Mouse (Mus musculus) liver, embryonic 11.5 days (tissue): ENCODE data around the gene Tbc1d1. TPM values are rescaled to one million over a fixed set of nuclear protein-coding genes. Genes with fewer than 3 reads are reported as not detected.
A peak's percentile ranks its signal among the peaks of the same experiment; 100 is the strongest.

ENCODE experiments used
- ATAC-seq: fragments of 200-750 bp; cut with Nextera tagmentation; replicated peaks from 2 replicates; pipeline ENCODE4 v1.8.0; 2017; ENCODE audit warnings: moderate number of reproducible peaks, mild to moderate bottlenecking, moderate TSS enrichment, moderate library complexity; ENCODE audit not compliant: low FRiP score
- DNase-seq: peaks from one replicate; pipeline ENCODE4 v3.0.0-alpha.2; 2017; ENCODE audit warnings: low spot score
- H3K27ac ChIP-seq: fragments of 300-500 bp; sonication (generic); 2 replicates; pipeline ENCODE4 v1.5.1; 2014; ENCODE audit warnings: mild to moderate bottlenecking, low read depth, low read length, control low read depth
- H3K27me3 ChIP-seq: fragments of 300-500 bp; sonication (generic); replicated peaks from 2 replicates; pipeline ENCODE4 v1.6.1; 2014; ENCODE audit warnings: low read length, mixed read lengths; ENCODE audit not compliant: control insufficient read depth, insufficient read depth
- H3K36me3 ChIP-seq: fragments of 300-500 bp; sonication (generic); 2 replicates; pipeline ENCODE4 v1.6.1; 2014; ENCODE audit warnings: mild to moderate bottlenecking, low read length, moderate library complexity, mixed read lengths; ENCODE audit not compliant: control insufficient read depth, insufficient read depth
- H3K4me1 ChIP-seq: fragments of 300-500 bp; sonication (generic); replicated peaks from 2 replicates; pipeline ENCODE4 v1.6.1; 2014; ENCODE audit warnings: low read length, mixed read lengths; ENCODE audit not compliant: control insufficient read depth, insufficient read depth
- H3K4me2 ChIP-seq: fragments of 300-500 bp; sonication (generic); 2 replicates; pipeline ENCODE4 v1.6.1; 2014; ENCODE audit warnings: mild to moderate bottlenecking, control low read depth, moderate library complexity
- H3K4me3 ChIP-seq: fragments of 300-500 bp; sonication (generic); 2 replicates; pipeline ENCODE4 v1.5.1; 2014; ENCODE audit warnings: low read depth, low read length, control low read depth
- H3K9ac ChIP-seq: fragments of 300-500 bp; sonication (generic); 2 replicates; pipeline ENCODE4 v1.6.1; 2014; ENCODE audit warnings: low read depth, low read length, control low read depth
- H3K9me3 ChIP-seq: fragments of 300-500 bp; sonication (generic); 2 replicates; pipeline ENCODE4 v1.6.1; 2016; ENCODE audit warnings: low read length, inconsistent platforms, mixed read lengths; ENCODE audit not compliant: control insufficient read depth
- WGBS: fragments of 180-500 bp; shearing (Covaris S2); extraction: QIAGEN DNeasy Blood & Tissue Kit; methylation state at CpG from one replicate; pipeline ENCODE4 v1.1.7; 2014; 5-methylcytosine and 5-hydroxymethylcytosine counted together
- polyA plus RNA-seq: library from polyadenylated mRNA; unstranded; fragments of >200 nt; fragmentation: Nextera tagmentation; extraction: Ambion mirVana; gene quantifications from 2 replicates; pipeline ENCODE4 v1.2.1, GENCODE M21; 2014

Gene Tbc1d1
- polyA plus RNA-seq, 1 experiment from 2014 or later = 25.6 TPM

DNA sequence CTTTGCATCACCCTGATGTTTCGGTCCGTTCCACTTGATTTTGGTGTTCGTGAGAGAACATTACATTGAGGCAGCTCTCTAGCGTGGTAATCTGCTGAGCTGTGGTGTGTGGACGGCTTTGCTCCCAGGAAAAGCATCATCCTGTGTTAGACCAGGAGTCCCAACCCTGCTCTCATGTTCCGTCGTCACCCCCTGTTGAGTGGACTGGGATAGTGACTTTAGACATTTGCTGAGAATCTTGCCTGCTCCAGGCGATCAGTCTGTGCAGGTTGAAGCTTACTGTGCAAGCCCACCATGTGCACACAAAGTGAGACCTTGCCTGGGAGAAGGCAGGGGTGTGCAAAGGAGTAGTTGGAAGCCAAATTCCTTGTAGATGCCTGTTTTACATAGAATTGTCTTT lies 85.8 kb downstream of the Tbc1d1 start:
- Histone ChIP-seq H3K9me3 (no peaks in the 10 kb centered on the region), H3K4me2 (no peak overlapping the region), H3K9ac (no peak overlapping the region), H3K4me3 (no peak overlapping the region), H3K36me3 (no peaks in the 10 kb centered on the region), H3K27ac (no peak overlapping the region), H3K27me3 (no peaks in the 10 kb centered on the region), H3K4me1 (peaks cover 41% of the 10 kb centered on the region)
- DNase-seq (no peak), ATAC-seq (no peak)
- 90% methylated on average over 8 of the region's 8 CpGs for WGBS

DNA sequence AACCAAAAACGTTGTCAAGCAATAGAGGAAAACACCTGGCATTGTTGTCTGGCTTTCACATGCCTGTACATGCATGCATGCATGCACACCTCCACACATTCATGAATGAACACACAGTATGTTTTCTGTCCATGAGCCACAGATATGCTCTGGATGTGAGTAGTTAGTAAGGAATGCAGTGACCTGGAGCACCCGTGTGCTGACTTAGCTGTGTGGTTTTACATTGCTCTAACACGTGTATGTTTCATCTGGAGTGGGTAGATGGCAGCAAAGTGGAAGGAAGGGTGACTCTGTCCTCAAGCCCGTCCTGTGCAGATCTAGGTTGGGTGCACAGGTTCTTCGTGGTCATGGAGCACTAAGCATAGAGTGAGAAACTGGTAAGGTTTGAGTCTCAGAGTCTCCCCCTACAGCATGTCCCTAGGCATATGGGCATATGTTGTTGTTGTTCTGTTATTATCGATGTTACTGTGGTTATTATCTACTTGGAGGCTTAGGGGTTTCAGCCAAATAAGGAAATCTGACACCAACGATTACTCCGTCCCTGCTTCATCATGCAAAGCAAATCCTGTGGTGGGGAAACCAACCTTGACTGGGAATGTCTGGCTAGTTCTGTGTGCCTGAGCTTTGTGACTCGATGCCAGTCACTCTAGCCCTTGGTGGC lies 86.8 kb downstream of the Tbc1d1 start:
- H3K27ac ChIP-seq = no peak overlapping the region
- no peaks in the 10 kb centered on the region for H3K27me3 ChIP-seq
- ATAC-seq (peak; percentile 40), DNase-seq (no peak)
- no peaks in the 10 kb centered on the region for H3K9me3 ChIP-seq
- H3K4me2 ChIP-seq = no peak overlapping the region
- no peaks in the 10 kb centered on the region for H3K36me3 ChIP-seq
- WGBS = 48% methylated on average over 9 of the region's 9 CpGs
- H3K4me1 ChIP-seq = peaks cover 36% of the 10 kb centered on the region
- H3K9ac ChIP-seq = no peak overlapping the region
- no peak overlapping the region for H3K4me3 ChIP-seq

DNA sequence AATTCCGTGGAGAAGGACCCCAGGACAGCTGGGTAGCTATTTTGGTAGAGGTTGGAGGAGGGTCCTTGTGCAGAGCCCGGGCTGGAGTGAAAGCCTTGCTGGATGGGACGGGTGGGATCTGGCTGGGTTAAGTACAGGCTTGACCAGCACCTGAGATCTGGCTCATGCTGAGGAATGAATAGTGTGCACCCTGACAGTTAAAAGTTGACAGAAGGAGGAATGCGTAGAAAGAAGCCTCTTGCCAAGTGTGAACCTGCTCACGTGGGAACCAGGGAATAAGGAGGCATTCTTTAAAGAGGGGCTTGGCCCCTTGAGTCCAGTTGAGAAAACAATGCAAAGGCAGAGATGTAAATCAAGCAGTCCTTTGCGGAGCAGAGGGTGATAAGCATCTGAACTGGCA lies 87.6 kb downstream of the Tbc1d1 start:
- 37% methylated on average over 6 of the region's 6 CpGs for WGBS

DNA sequence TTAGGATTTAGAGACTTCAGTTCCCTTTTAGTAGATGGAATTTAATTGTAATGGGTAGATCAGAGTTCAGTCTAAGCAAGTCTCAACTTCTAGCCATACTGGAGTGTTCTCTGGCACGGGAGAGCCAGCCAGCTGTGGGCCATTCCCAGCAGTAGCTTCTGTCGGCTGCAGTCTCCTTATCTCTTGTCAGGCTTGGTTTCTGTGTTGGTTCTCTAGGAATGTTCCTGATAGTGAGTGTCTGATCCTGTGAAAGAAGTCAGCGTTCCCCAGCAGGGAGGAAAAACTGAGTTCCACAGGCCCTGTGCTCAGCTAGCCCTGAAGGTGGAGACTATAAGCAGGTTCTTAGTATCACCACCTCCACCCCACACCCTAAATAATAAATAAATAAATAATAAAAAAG lies 88.2 kb downstream of the Tbc1d1 start:
- no peaks in the 10 kb centered on the region for H3K9me3 ChIP-seq
- H3K36me3 ChIP-seq = no peaks in the 10 kb centered on the region
- H3K27me3 ChIP-seq = no peaks in the 10 kb centered on the region
- WGBS = 32% methylated on average over 3 of the region's 3 CpGs
- no peak overlapping the region for H3K27ac ChIP-seq
- H3K9ac ChIP-seq = no peak overlapping the region
- peaks cover 31% of the 10 kb centered on the region for H3K4me1 ChIP-seq
- DNase-seq (no peak), ATAC-seq (no peak)
- H3K4me2 ChIP-seq = no peak overlapping the region; the same call in 1 of the 2 replicates
- H3K4me3 ChIP-seq = no peak overlapping the region

More for the DNA sequence above, 87.6 kb downstream of the Tbc1d1 start:
- Histone ChIP-seq H3K4me2 (no peak overlapping the region), H3K27ac (peak overlapping the region; percentile 41; the same call in 1 of the 2 replicates), H3K36me3 (no peaks in the 10 kb centered on the region), H3K27me3 (no peaks in the 10 kb centered on the region), H3K9me3 (no peaks in the 10 kb centered on the region), H3K4me3 (no peak overlapping the region), H3K9ac (no peak overlapping the region), H3K4me1 (peaks cover 34% of the 10 kb centered on the region)
- DNase-seq (no peak), ATAC-seq (no peak)

DNA sequence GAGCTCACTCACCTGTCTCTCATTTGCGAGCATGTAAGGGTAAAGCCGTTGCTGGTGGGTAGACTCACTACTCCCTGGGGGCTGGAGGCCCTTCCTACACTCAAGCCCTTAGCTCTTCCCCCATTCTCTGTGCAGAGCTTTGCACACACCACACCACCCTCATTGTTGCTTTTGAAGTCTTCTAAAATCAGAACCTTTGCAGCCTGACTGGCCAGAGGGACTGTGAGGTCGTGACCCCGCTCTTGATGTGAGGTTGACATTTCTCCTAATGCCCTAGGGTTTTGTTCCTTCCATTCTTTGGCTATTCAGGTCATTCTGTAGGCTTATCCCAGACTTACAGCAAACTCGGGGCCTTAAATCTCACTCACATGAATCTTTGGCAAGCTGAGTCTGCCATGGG lies 88.6 kb downstream of the Tbc1d1 start:
- H3K9me3 ChIP-seq = no peaks in the 10 kb centered on the region
- no peaks in the 10 kb centered on the region for H3K36me3 ChIP-seq
- no peak for ATAC-seq
- no peaks in the 10 kb centered on the region for H3K27me3 ChIP-seq
- H3K9ac ChIP-seq = no peak overlapping the region
- H3K4me1 ChIP-seq = peaks cover 29% of the 10 kb centered on the region
- H3K4me2 ChIP-seq = no peak overlapping the region; the same call in 1 of the 2 replicates
- no peak overlapping the region for H3K4me3 ChIP-seq
- H3K27ac ChIP-seq = no peak overlapping the region
- 70% methylated on average over 5 of the region's 5 CpGs for WGBS
- DNase-seq = no peak

DNA sequence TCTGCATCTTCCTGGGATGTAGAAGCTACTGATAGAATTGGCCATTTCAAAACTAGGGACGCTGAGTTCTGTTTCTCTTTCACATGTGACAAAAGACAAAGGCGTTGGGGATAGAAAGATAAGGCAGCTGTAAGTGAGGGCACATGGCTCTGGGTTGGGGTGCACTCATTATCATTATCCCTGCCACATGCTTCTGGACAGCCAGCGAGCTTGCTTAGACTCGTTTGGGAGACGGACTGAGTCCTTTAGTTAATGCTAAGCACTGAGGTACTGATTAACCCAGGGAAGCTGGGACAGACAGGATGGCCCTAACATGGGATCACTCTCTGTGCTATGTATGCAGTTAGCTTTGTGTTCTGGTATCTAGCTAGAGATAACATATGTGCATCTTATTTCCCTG lies 95.3 kb downstream of the Tbc1d1 start:
- Histone ChIP-seq H3K36me3 (no peaks in the 10 kb centered on the region), H3K27ac (no peak overlapping the region; the same call in 1 of the 2 replicates), H3K4me1 (peaks cover 10% of the 10 kb centered on the region), H3K9me3 (no peaks in the 10 kb centered on the region), H3K4me3 (no peak overlapping the region), H3K27me3 (no peaks in the 10 kb centered on the region), H3K4me2 (peak overlapping the region; percentile 0; the same call in 1 of the 2 replicates), H3K9ac (no peak overlapping the region)
- WGBS = 26% methylated on average over 5 of the region's 5 CpGs
- DNase-seq (no peak), ATAC-seq (peak; percentile 82)

- peaks cover 10% of the 10 kb centered on the region for H3K4me1 ChIP-seq
- 83% methylated on average over 3 of the region's 3 CpGs for WGBS
- no peak overlapping the region for H3K4me2 ChIP-seq
- no peak overlapping the region for H3K27ac ChIP-seq
- no peak overlapping the region for H3K4me3 ChIP-seq
- no peaks in the 10 kb centered on the region; the same call in 1 of the 2 replicates for H3K36me3 ChIP-seq
- no peaks in the 10 kb centered on the region for H3K9me3 ChIP-seq
- ATAC-seq = no peak
- DNase-seq = no peak
- H3K27me3 ChIP-seq = no peaks in the 10 kb centered on the region
- H3K9ac ChIP-seq = no peak overlapping the region
Measured at GRCm38 (mm10) chr5:64254278-64254677, 98.2 kb downstream of the Tbc1d1 start.

- no peak overlapping the region for H3K4me3 ChIP-seq
- no peak overlapping the region for H3K9ac ChIP-seq
- ATAC-seq (no peak), DNase-seq (no peak)
- no peaks in the 10 kb centered on the region for H3K27me3 ChIP-seq
- peaks cover 10% of the 10 kb centered on the region for H3K4me1 ChIP-seq
- no peaks in the 10 kb centered on the region for H3K9me3 ChIP-seq
- WGBS = 71% methylated on average over 6 of the region's 6 CpGs
- H3K27ac ChIP-seq = no peak overlapping the region
- 0 out of 2 replicates have a peak overlapping the region, but pooled peaks have one; percentile 7 for H3K4me2 ChIP-seq
- no peaks in the 10 kb centered on the region; the same call in 1 of the 2 replicates for H3K36me3 ChIP-seq
Measured at GRCm38 (mm10) chr5:64254988-64255387, 98.9 kb downstream of the Tbc1d1 start.

GRCm38 (mm10) chr5:64263348-64263747 lies 107.2 kb downstream of the Tbc1d1 start:
- ATAC-seq (no peak), DNase-seq (no peak)
- Histone ChIP-seq H3K4me1 (no peaks in the 10 kb centered on the region), H3K27ac (no peak overlapping the region), H3K36me3 (no peaks in the 10 kb centered on the region; the same call in 1 of the 2 replicates), H3K4me3 (no peak overlapping the region), H3K27me3 (no peaks in the 10 kb centered on the region), H3K9ac (no peak overlapping the region), H3K4me2 (no peak overlapping the region), H3K9me3 (no peaks in the 10 kb centered on the region)
- 88% methylated on average over 11 of the region's 11 CpGs for WGBS
